In genomic region chr5:72893987-72894386, GRCm38 (mm10) we compare ENCODE assay signal across 11 mouse cellular contexts. TPM values are rescaled to one million over a fixed set of nuclear protein-coding genes. Genes with fewer than 3 reads are reported as not detected.
DNase-seq lines count a peak whose midpoint lies in the region; ATAC-seq and TF ChIP-seq lines count a peak whose summit lies in the region.
"Had no signal": no experiment of that assay in that cellular context is flagged by ENCODE, and none has a peak within 500 bp of the region (broad histone marks: within the 10 kb centered on the region; RNA-seq: fewer than 3 reads in every experiment).

No protein-coding gene starts in this region.

- no peaks in the 10 kb centered on the region for H3K4me1 ChIP-seq in midbrain, embryonic 11.5 days (ENCODE audit: control insufficient read depth, insufficient read depth, low read length)
- no peaks in the 10 kb centered on the region for H3K4me1 ChIP-seq in midbrain, embryonic 14.5 days (ENCODE audit: control insufficient read depth, insufficient read depth, low read length)
- H3K4me1 ChIP-seq in heart, embryonic 11.5 days (ENCODE audit: control insufficient read depth, insufficient read depth, low read length): peaks cover 13% of the 10 kb centered on the region; the same call in 1 of the 2 replicates
- H3K4me1 ChIP-seq: embryonic facial prominence, embryonic 12.5 days; midbrain, embryonic 13.5 days had no signal

- DNase-seq in gastrocnemius, adult 2 months: no peak
- no peak for DNase-seq in gastrocnemius, postnatal 25 days
- peak; percentile 89 for DNase-seq in midbrain, embryonic 11.5 days (ENCODE audit: low spot score, missing footprints)
- DNase-seq in midbrain, embryonic 14.5 days: no peak
- DNase-seq in thymus, postnatal 0 days (ENCODE audit: low spot score): peak; percentile 41
- DNase-seq in Muller cell, postnatal 12 days (ENCODE audit: inconsistent ontology term): no peak

- H3K4me3 ChIP-seq in gastrocnemius, adult 2 months: no peak overlapping the region
- no peak overlapping the region for H3K4me3 ChIP-seq in midbrain, embryonic 11.5 days (ENCODE audit: low read depth, low read length)
- no peak overlapping the region for H3K4me3 ChIP-seq in midbrain, embryonic 14.5 days (replicated peaks; ENCODE audit: low read depth, low read length)
- no peak overlapping the region for H3K4me3 ChIP-seq in heart, embryonic 11.5 days (ENCODE audit: low read depth, low read length)
- H3K4me3 ChIP-seq: embryonic facial prominence, embryonic 12.5 days; heart, embryonic 12.5 days; midbrain, embryonic 13.5 days had no signal

- H3K9ac ChIP-seq in midbrain, embryonic 11.5 days (ENCODE audit: low read length): no peak overlapping the region
- no peak overlapping the region for H3K9ac ChIP-seq in midbrain, embryonic 14.5 days (replicated peaks; ENCODE audit: low read length)
- no peak overlapping the region for H3K9ac ChIP-seq in heart, embryonic 11.5 days (ENCODE audit: low read depth, low read length)
- H3K9ac ChIP-seq: embryonic facial prominence, embryonic 12.5 days; heart, embryonic 12.5 days; midbrain, embryonic 13.5 days had no signal

- intact Hi-C loops in gastrocnemius, adult 2 months (cut with DNase I): no loop called here

- H3K27me3 ChIP-seq in midbrain, embryonic 11.5 days (ENCODE audit: control insufficient read depth, insufficient read depth, low read length): no peaks in the 10 kb centered on the region
- no peaks in the 10 kb centered on the region for H3K27me3 ChIP-seq in midbrain, embryonic 14.5 days (ENCODE audit: control insufficient read depth, insufficient read depth, low read length)
- H3K27me3 ChIP-seq in heart, embryonic 11.5 days (ENCODE audit: control insufficient read depth, insufficient read depth, low read length): no peaks in the 10 kb centered on the region
- H3K27me3 ChIP-seq: embryonic facial prominence, embryonic 12.5 days; heart, embryonic 12.5 days; midbrain, embryonic 13.5 days had no signal

- H3K27ac ChIP-seq in gastrocnemius, adult 2 months: no peak overlapping the region
- no peak overlapping the region for H3K27ac ChIP-seq in midbrain, embryonic 11.5 days (ENCODE audit: low read depth, low read length)
- H3K27ac ChIP-seq in midbrain, embryonic 14.5 days (replicated peaks; ENCODE audit: low read depth, low read length): no peak overlapping the region
- H3K27ac ChIP-seq in heart, embryonic 11.5 days (ENCODE audit: low read depth, low read length): no peak overlapping the region
- H3K27ac ChIP-seq: embryonic facial prominence, embryonic 12.5 days; midbrain, embryonic 13.5 days had no signal

- no peak for ATAC-seq in midbrain, embryonic 11.5 days (ENCODE audit: low FRiP score)
- no peak for ATAC-seq in midbrain, embryonic 14.5 days (ENCODE audit: low FRiP score, low TSS enrichment)
- ATAC-seq in common myeloid progenitor, adult 5-6 weeks (replicated peaks; ENCODE audit: low read depth, poor library complexity, severe bottlenecking): 0 out of 2 replicates have a peak, but pooled peaks have one; percentile 35
- ATAC-seq in heart, embryonic 11.5 days (replicated peaks; ENCODE audit: insufficient number of reproducible peaks, low FRiP score, low TSS enrichment): no peak
- ATAC-seq: midbrain, embryonic 13.5 days had no signal

- TF ChIP-seq CTCF in gastrocnemius, adult 2 months (IDR thresholded peaks at IDR 0.05): peak; percentile 58

- no peak overlapping the region for H3K4me2 ChIP-seq in midbrain, embryonic 11.5 days
- H3K4me2 ChIP-seq in midbrain, embryonic 14.5 days (ENCODE audit: low read length): no peak overlapping the region
- no peak overlapping the region for H3K4me2 ChIP-seq in heart, embryonic 11.5 days
- H3K4me2 ChIP-seq: embryonic facial prominence, embryonic 12.5 days; heart, embryonic 12.5 days; midbrain, embryonic 13.5 days had no signal

- 58% methylated on average over 5 of the region's 5 CpGs for WGBS in midbrain, embryonic 11.5 days
- WGBS in midbrain, embryonic 14.5 days: 66% methylated on average over 5 of the region's 5 CpGs
- WGBS in heart, embryonic 11.5 days (ENCODE audit: insufficient replicate concordance): 61% methylated on average over 5 of the region's 5 CpGs

- H3K9me3 ChIP-seq in midbrain, embryonic 11.5 days (ENCODE audit: control insufficient read depth, low read length): no peaks in the 10 kb centered on the region
- no peaks in the 10 kb centered on the region for H3K9me3 ChIP-seq in midbrain, embryonic 14.5 days (ENCODE audit: control insufficient read depth, low read length)
- H3K9me3 ChIP-seq in heart, embryonic 11.5 days (replicated peaks; ENCODE audit: control insufficient read depth, low read length): no peaks in the 10 kb centered on the region
- H3K9me3 ChIP-seq: embryonic facial prominence, embryonic 12.5 days; heart, embryonic 12.5 days; midbrain, embryonic 13.5 days had no signal

- H3K36me3 ChIP-seq in midbrain, embryonic 11.5 days (ENCODE audit: control insufficient read depth, insufficient read depth, low read length): no peaks in the 10 kb centered on the region
- H3K36me3 ChIP-seq in midbrain, embryonic 14.5 days (ENCODE audit: control insufficient read depth, insufficient read depth, low read length): no peaks in the 10 kb centered on the region
- no peaks in the 10 kb centered on the region for H3K36me3 ChIP-seq in heart, embryonic 11.5 days (ENCODE audit: control insufficient read depth, insufficient read depth, low read length)
- H3K36me3 ChIP-seq: embryonic facial prominence, embryonic 12.5 days; heart, embryonic 12.5 days; midbrain, embryonic 13.5 days had no signal

RNA-seq across cellular contexts. Expression of gene Slain2, which starts 20.1 kb away (rescaled TPM):
- total RNA-seq in gastrocnemius, adult 2 months (2021): 100 to 1,000 TPM; 113 TPM
- total RNA-seq in gastrocnemius, postnatal 25 days (2021): 100 to 1,000 TPM in 1 of 2 experiments, 10 to 100 TPM in 1; 96.4 to 101 TPM
- 27.5 and 28.2 TPM in 2 replicates for polyA plus RNA-seq in midbrain, embryonic 11.5 days (2014; fragmentation: Nextera tagmentation; extraction: Ambion mirVana)
- polyA plus RNA-seq in midbrain, embryonic 14.5 days (2014; fragmentation: Nextera tagmentation; extraction: Ambion mirVana): 20.2 and 25.9 TPM in 2 replicates
- 44.3 and 58.4 TPM in 2 replicates for total RNA-seq in common myeloid progenitor, adult 5-6 weeks (2017)
- polyA plus RNA-seq in thymus, postnatal 0 days (2015; fragmentation: Nextera tagmentation; extraction: Ambion mirVana): 10.8 and 11.8 TPM in 2 replicates
- 23.1 and 25.2 TPM in 2 replicates for polyA plus RNA-seq in heart, embryonic 11.5 days (2014; fragmentation: Nextera tagmentation; extraction: Ambion mirVana)

RNA-seq across cellular contexts. Expression of gene Tec, which starts 25.7 kb away (rescaled TPM):
- 1 to 10 TPM; 1.2 to 1.4 TPM for total RNA-seq in gastrocnemius, adult 2 months (2021)
- 1 to 10 TPM; 1.8 to 1.9 TPM for total RNA-seq in gastrocnemius, postnatal 25 days (2021)
- 3.3 and 4.5 TPM in 2 replicates for polyA plus RNA-seq in midbrain, embryonic 11.5 days (2014; fragmentation: Nextera tagmentation; extraction: Ambion mirVana)
- 1.6 and 5.3 TPM in 2 replicates for polyA plus RNA-seq in midbrain, embryonic 14.5 days (2014; fragmentation: Nextera tagmentation; extraction: Ambion mirVana)
- total RNA-seq in common myeloid progenitor, adult 5-6 weeks (2017): 47.5 and 57.8 TPM in 2 replicates
- polyA plus RNA-seq in thymus, postnatal 0 days (2015; fragmentation: Nextera tagmentation; extraction: Ambion mirVana): 25.2 and 25.8 TPM in 2 replicates
- 11.9 and 14.5 TPM in 2 replicates for polyA plus RNA-seq in heart, embryonic 11.5 days (2014; fragmentation: Nextera tagmentation; extraction: Ambion mirVana)

Comparison
In these comparisons a context has a peak if more than half of its experiments do, and no peak if none do; other contexts are left out.
1. DNase-seq: peak in midbrain, embryonic 11.5 days (single experiment) and thymus, postnatal 0 days (single experiment); none in gastrocnemius, adult 2 months (single experiment), gastrocnemius, postnatal 25 days (single experiment), midbrain, embryonic 14.5 days (single experiment) and Muller cell, postnatal 12 days (single experiment).